Mouse (Mus musculus) adrenal gland, adult 10 weeks (tissue): ENCODE measurements around the gene St8sia1. TPM values are rescaled to one million over a fixed set of nuclear protein-coding genes. Genes with fewer than 3 reads are reported as not detected.

Experiments used
- polyA plus RNA-seq: library from polyadenylated mRNA; stranded (reverse); fragments of 350-450 nt; fragmentation: Illumina TruSeq; extraction: RNeasy Lipid Tissue Mini Kit (QIAGEN cat#74804); gene quantifications from one replicate; pipeline ENCODE4 v1.2.3, GENCODE M21; 2014; ENCODE audit warnings: low read depth, low replicate concordance

The St8sia1 gene
- polyA plus RNA-seq: 1.6 TPM

GRCm38 (mm10) chr6:142964076-142964530 is at the start of gene St8sia1:
TSS of gene St8sia1 (minus strand) at chr6:142964452.

GRCm38 (mm10) chr6:142804402-142804801 is 159.8 kb downstream of the St8sia1 start, which contains the start of gene Sult6b2:
TSS of gene Sult6b2 (minus strand) at chr6:142804502.

Other genes with a start within 250 kb of the St8sia1 start
- 51.0 TPM for gene Cmas, start 207.8 kb downstream of the St8sia1 start, polyA plus RNA-seq
- gene Sult6b2, start 159.9 kb downstream of the St8sia1 start, polyA plus RNA-seq: not detected
- 15.1 TPM for gene C2cd5, start 135.7 kb upstream of the St8sia1 start, polyA plus RNA-seq
- 403 TPM for gene Etnk1, start 202.8 kb upstream of the St8sia1 start, polyA plus RNA-seq